Mouse (Mus musculus) small intestine, adult 2 months (tissue): ENCODE results near the gene Bcap31. TPM values are rescaled to one million over a fixed set of nuclear protein-coding genes. Genes with fewer than 3 reads are reported as not detected.
A peak's percentile ranks its signal among the peaks of the same experiment; 100 is the strongest.

ENCODE experiments used
- H3K27ac ChIP-seq: fragments of 200-500 bp; 2 replicates; pipeline ENCODE4 v1.5.1; 2012; ENCODE audit warnings: low read depth, low read length, control low read depth, inconsistent platforms; ENCODE audit not compliant: insufficient read depth
- H3K27me3 ChIP-seq: fragments of 200-500 bp; 2 replicates; pipeline ENCODE4 v1.6.1; 2012; ENCODE audit warnings: mild to moderate bottlenecking, moderate library complexity, low read length, inconsistent platforms; ENCODE audit not compliant: control insufficient read depth, insufficient read depth
- H3K36me3 ChIP-seq: fragments of 200-500 bp; 2 replicates; pipeline ENCODE4 v1.6.1; 2012; ENCODE audit warnings: mild to moderate bottlenecking, low read length, control low read depth, inconsistent platforms; ENCODE audit not compliant: control insufficient read depth, insufficient read depth
- H3K4me1 ChIP-seq: fragments of 200-500 bp; 2 replicates; pipeline ENCODE4 v1.6.1; 2012; ENCODE audit warnings: low read length, inconsistent platforms, mixed read lengths; ENCODE audit not compliant: control insufficient read depth, insufficient read depth, insufficient read length
- H3K4me3 ChIP-seq: fragments of 200-500 bp; 2 replicates; pipeline ENCODE4 v1.5.1; 2012; ENCODE audit warnings: low read depth, mild to moderate bottlenecking, control low read depth, inconsistent platforms, low read length, moderate library complexity
- CTCF ChIP-seq: fragments of 200-500 bp; IDR thresholded peaks from 2 replicates; pipeline ENCODE4 v1.5.1; 2012; ENCODE audit warnings: low read depth, mild to moderate bottlenecking, control low read depth, inconsistent platforms, low read length, moderate library complexity, mixed read lengths; ENCODE audit not compliant: insufficient replicate concordance, insufficient read length; ENCODE audit errors: extremely low read depth
- POLR2A ChIP-seq: fragments of 200-500 bp; IDR thresholded peaks from 2 replicates; pipeline ENCODE4 v1.6.1; 2012; ENCODE audit warnings: low read depth, mild to moderate bottlenecking, control low read depth, inconsistent platforms, low read length, moderate library complexity
- WGBS: fragments of 180-500 bp; shearing (Covaris S2); methylation state at CpG from one replicate; pipeline ENCODE4 v1.1.7; 2018; 5-methylcytosine and 5-hydroxymethylcytosine counted together
- polyA plus RNA-seq: library from polyadenylated mRNA; depleted of rRNA; stranded (reverse); fragments of >200 nt; gene quantifications from 2 replicates; pipeline ENCODE4 v1.2.3, GENCODE M21; 2012

Bcap31 gene
- polyA plus RNA-seq, 1 experiment, result 33.3 TPM

- peak within 1 kb of the TSS; percentile 55 for H3K4me3 ChIP-seq
- TF ChIP-seq CTCF (no peak), POLR2A (no peak)
- 20% methylated on average over 43 of the region's 57 CpGs for whole genome bisulfite sequencing
- H3K4me1 ChIP-seq, result peaks cover 5% of the 10 kb centered on the region
- H3K27ac ChIP-seq, result no peak within 1 kb of the TSS
- H3K27me3 ChIP-seq, result no peaks in the 10 kb centered on the region
- no peaks in the 10 kb centered on the region for H3K36me3 ChIP-seq
Observed at GRCm38 (mm10) chrX:73659575-73660283, 56.2 kb downstream of the Bcap31 start, which contains the start of gene Pnck. TSS of gene Pnck (minus strand) at chrX:73660117.

GRCm38 (mm10) chrX:73658936-73659574 is 56.9 kb downstream of the Bcap31 start:
- WGBS, result 80% methylated on average over 13 of the region's 13 CpGs
- no peak for TF ChIP-seq CTCF
- no peak for TF ChIP-seq POLR2A
- H3K27me3 ChIP-seq, result no peaks in the 10 kb centered on the region
- no peak overlapping the region for H3K27ac ChIP-seq
- peaks cover 5% of the 10 kb centered on the region for H3K4me1 ChIP-seq
- no peaks in the 10 kb centered on the region for H3K36me3 ChIP-seq
- peak overlapping the region; percentile 55; the same call in 1 of the 2 replicates for H3K4me3 ChIP-seq

- H3K27me3 ChIP-seq, result no peaks in the 10 kb centered on the region
- peaks cover 5% of the 10 kb centered on the region for H3K4me1 ChIP-seq
- H3K36me3 ChIP-seq, result no peaks in the 10 kb centered on the region
- no peak for TF ChIP-seq POLR2A
- no peak for TF ChIP-seq CTCF
- whole genome bisulfite sequencing, result 36% methylated on average over 7 of the region's 7 CpGs
- no peak overlapping the region for H3K4me3 ChIP-seq
- H3K27ac ChIP-seq, result no peak overlapping the region
Observed at GRCm38 (mm10) chrX:73658391-73658790, 57.6 kb downstream of the Bcap31 start.

- Histone ChIP-seq H3K27ac (no peak overlapping the region), H3K4me3 (no peak overlapping the region), H3K27me3 (no peaks in the 10 kb centered on the region), H3K36me3 (no peaks in the 10 kb centered on the region), H3K4me1 (peaks cover 3% of the 10 kb centered on the region)
- TF ChIP-seq CTCF (peak; percentile 40; the same call in 1 of the 2 replicates), POLR2A (no peak)
- WGBS, result 28% methylated on average over 3 of the region's 3 CpGs
Observed at GRCm38 (mm10) chrX:73655529-73655928, 60.4 kb downstream of the Bcap31 start.

- no peak overlapping the region for H3K4me3 ChIP-seq
- H3K27me3 ChIP-seq, result no peaks in the 10 kb centered on the region
- peaks cover 2% of the 10 kb centered on the region; the same call in 1 of the 2 replicates for H3K4me1 ChIP-seq
- peak overlapping the region; percentile 49 for H3K27ac ChIP-seq
- 11% methylated on average over 6 of the region's 6 CpGs for WGBS
- TF ChIP-seq CTCF (peak; percentile 84), POLR2A (no peak)
- H3K36me3 ChIP-seq, result no peaks in the 10 kb centered on the region
Observed at GRCm38 (mm10) chrX:73654177-73654576, 61.8 kb downstream of the Bcap31 start.

GRCm38 (mm10) chrX:73653392-73653791 is 62.6 kb downstream of the Bcap31 start:
- WGBS, result 74% methylated on average over 6 of the region's 6 CpGs
- Histone ChIP-seq H3K4me1 (peaks cover 2% of the 10 kb centered on the region; the same call in 1 of the 2 replicates), H3K27ac (no peak overlapping the region), H3K4me3 (no peak overlapping the region), H3K27me3 (no peaks in the 10 kb centered on the region), H3K36me3 (no peaks in the 10 kb centered on the region)
- TF ChIP-seq POLR2A (no peak), CTCF (no peak)

GRCm38 (mm10) chrX:73650869-73651268 is 65.1 kb downstream of the Bcap31 start:
- Histone ChIP-seq H3K27ac (no peak overlapping the region), H3K27me3 (no peaks in the 10 kb centered on the region), H3K4me1 (peaks cover 2% of the 10 kb centered on the region; the same call in 1 of the 2 replicates), H3K4me3 (no peak overlapping the region), H3K36me3 (no peaks in the 10 kb centered on the region)
- TF ChIP-seq POLR2A (no peak), CTCF (no peak)
- 50% methylated on average over 3 of the region's 3 CpGs for WGBS
